Mouse (Mus musculus) mesoderm, embryonic 11.5 days (tissue): ENCODE measurements around the gene Trpc1.

Source experiments
- DNase-seq: peaks from one replicate; pipeline ENCODE4 v3.0.0-alpha.2; 2012; ENCODE audit warnings: low read depth, low spot score

The Trpc1 gene

DNA sequence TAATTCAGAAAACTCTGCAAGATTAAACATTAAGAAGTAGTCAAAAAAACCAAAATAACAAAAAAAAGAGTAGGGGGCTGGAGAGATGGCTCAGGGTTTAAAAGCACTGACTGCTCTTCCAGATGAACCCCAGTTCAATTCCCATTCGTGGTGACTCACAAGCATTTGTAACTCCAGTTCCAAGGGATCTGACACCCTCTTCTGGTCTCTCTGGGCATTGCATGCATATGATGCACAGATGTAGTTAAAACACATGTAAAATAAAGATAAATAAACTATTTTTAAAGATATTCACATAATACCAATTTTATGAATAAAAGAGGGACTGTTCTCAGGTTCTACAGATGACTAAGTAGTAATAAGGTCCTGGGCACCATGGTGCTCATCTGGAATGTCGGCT is 52.4 kb downstream of the Trpc1 start:
- DNase-seq: peak; percentile 43

DNA sequence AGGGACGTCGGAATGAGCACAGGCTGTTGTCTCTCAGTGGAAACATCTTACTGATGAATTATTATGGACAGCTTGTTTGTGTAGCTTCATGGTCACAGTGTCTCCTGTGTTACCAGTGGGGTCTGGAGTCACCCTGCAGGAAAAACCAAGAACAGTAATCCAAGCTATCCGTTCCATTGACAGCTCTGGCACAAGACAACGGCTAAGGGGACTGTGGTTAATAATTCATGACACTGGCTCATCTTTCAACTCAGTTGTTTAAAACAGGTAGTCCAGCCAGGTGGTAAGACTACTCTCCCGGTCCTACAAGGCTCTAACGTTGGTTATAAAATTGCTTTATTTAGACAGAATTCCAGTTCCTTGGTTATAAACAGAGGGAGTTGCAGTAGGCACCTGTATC is 53.6 kb downstream of the Trpc1 start:
- no peak for DNase-seq

GRCm38 (mm10) chr9:95695023-95695422 is 55.2 kb downstream of the Trpc1 start:
- DNase-seq: no peak

DNA sequence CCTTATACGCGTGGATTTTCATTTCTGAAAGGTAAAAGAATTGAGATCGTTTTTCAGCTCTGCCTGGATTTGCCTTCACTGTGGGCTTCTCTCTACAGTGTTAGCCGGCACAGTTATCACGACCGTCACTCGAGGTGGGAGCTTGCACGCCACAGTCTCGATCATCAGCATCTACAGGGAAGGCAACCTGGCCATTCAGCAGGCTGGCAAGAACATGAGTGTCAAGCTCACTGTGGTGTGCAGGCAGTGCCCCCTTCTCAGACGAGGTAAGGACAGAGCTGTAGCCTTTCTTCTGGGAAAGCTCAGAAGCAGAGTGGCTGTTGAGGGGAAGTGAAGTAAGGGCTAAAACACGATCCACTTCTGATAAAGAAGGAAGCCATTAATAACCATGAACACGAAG is 55.6 kb downstream of the Trpc1 start:
- no peak for DNase-seq

- DNase-seq: no peak
Measured at GRCm38 (mm10) chr9:95693528-95694100, 56.6 kb downstream of the Trpc1 start.

- no peak for DNase-seq
Measured at GRCm38 (mm10) chr9:95692823-95693222, 57.4 kb downstream of the Trpc1 start.

DNA sequence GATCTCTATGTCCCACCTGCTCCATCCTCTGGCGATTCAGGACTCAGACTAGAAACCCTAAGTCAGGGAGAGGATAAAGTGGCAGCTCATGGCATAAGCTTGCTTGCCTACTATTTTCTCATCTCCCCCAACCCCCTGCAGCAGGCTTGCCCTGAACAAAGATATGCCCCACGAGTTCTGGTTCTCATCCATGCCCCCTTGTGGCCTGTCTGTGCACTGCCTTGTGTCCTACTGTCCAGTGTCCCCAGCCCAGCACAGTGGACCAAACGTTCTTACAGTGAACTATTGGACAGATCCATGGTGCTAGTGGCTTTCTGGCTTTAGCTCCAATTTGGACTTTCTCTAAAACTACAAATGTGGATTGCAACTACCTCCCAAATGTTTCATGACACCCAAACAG is 62.1 kb downstream of the Trpc1 start:
- no peak for DNase-seq

GRCm38 (mm10) chr9:95685660-95686440 is 64.3 kb downstream of the Trpc1 start:
- DNase-seq: no peak

DNA sequence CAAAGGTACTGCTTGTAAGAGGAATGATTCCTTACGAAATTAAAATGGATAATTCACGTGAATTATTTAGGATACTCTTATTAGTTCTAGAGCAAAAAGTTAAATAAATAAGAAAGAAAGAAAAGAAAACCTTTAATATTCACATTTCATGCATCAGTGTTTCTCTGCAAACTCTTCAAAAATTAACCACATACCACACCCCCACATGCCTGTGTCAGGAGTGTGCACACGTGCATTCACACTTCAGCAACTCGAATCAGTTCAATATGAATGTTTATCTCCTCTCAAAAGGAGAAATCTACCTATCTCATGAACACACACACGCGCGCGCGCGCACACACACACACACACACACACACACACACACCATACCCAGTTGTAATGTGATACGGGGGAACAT is 69.5 kb downstream of the Trpc1 start:
- no peak for DNase-seq

- no peak for DNase-seq
Measured at GRCm38 (mm10) chr9:95679966-95680365, 70.2 kb downstream of the Trpc1 start.

- no peak for DNase-seq
Measured at GRCm38 (mm10) chr9:95676021-95676420, 74.2 kb downstream of the Trpc1 start.

- no peak for DNase-seq
Measured at GRCm38 (mm10) chr9:95675064-95675699, 75.0 kb downstream of the Trpc1 start.

DNA sequence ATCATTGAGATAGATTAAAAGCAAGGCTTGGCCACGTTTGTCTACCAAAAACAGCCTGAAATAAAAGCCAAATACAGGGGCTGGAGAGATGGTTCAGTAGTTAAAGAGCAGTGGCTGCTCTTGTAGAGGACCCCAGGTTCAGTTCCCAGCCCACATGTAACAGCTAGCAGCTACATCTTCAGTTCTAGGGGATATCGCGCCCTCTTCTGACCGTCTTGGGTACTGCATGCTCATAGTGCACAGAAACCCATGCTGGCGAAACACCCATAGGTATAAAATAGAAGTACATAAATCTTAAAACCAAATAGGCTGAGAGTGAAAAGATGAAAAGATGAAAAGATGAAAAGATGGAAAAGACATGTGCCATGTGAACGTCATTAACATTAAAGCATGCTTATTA is 77.4 kb downstream of the Trpc1 start:
- no peak for DNase-seq

GRCm38 (mm10) chr9:95672331-95672730 is 77.8 kb downstream of the Trpc1 start:
- DNase-seq: no peak

DNA sequence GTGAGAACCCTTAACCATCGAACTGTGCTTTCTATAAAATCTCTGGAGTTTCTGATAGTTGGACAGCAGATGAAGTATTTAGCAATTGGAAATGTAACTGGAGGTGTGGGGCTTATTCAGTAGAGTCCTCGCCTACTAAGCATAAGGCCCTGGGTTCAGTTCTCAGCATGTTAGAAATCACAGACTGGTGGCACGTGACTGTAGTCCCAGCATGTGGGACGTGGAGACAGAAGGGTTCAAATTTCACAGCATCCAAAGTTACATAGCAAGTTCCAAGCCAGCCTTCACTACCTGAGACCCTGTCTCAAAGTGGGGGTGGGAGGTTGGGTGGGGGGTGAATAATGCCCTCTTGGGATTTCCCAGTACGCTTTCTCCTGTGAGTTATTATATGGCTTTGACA is 81.9 kb downstream of the Trpc1 start:
- no peak for DNase-seq

DNA sequence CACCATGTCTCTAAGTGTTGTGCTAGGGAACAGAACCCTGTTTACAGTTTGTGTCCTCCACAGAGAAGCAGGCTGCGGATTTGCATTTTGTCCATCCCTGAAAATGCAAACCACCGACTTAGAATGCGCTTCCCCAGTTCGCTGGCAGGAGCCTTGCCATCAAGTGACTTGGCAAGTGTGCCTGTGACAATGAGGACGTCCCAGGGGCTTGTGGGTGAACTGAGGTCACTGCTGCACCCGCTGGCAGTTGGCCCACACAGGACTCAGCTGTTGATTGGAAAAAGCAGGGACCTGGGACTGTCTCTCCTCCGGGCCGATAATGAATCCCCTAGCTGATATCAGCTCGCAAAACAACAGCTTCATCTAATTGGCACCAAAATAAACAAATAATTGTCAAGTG is 82.3 kb downstream of the Trpc1 start:
- DNase-seq: no peak

DNA sequence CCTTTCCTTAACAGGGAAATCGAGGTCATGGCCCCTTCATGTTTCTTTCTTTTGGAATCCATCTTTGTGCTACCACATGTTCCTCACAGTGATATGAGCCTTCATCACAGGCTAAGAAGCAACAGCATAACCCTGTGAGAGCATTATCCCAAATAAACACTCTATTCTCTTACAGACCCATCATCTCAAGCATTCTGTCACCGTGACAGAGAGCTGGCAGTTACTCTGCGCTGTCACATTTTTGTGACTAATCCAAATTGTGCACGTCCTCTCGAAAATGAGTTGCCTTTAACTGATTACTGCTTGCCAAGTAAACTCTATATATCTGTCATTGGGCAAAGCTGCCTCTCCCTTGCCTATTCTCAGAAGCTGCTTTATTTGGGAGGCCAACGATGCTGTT is 84.3 kb downstream of the Trpc1 start:
- no peak for DNase-seq

DNA sequence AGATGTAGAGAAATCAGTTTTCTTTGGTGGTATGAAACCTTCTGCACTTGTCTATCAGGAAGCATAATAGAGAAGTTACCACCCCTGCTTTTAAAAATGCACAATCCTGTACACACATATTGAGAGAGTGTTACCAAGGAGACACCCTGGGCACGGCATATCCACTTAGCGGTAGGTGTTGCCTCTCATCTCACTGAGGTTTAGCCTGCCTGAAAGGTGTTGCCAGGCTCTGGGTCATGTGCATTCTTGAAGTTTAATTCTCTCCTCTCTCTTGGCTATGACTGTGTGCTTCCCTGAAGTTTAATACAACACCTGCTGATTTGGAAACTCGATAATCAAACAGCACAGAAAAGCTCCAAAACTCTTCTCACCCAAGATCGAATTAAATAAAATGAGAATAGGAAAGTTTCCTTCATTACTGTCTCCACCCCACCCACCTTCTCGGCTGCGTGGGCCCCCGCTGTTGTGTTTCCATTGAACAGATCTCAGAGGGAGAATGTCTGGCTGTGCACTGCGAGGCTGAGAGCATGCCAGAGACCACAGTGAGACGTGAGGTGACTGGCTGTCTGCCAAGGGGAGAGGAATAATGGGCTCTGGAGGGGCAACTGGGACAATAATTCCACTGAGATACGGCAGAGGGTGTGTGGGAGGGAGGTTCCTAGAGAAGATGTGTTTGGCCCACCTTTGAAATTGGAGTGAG is 85.7 kb downstream of the Trpc1 start:
- DNase-seq: no peak

GRCm38 (mm10) chr9:95657941-95658340 is 92.2 kb downstream of the Trpc1 start:
- DNase-seq: no peak
